Mouse (Mus musculus): Measurements from ENCODE around the gene Tas2r126. TPM values are rescaled to one million over a fixed set of nuclear protein-coding genes. Genes with fewer than 3 reads are reported as not detected.

Tas2r126 gene
- total and polyA plus RNA-seq, 3 experiments: not detected

DNA sequence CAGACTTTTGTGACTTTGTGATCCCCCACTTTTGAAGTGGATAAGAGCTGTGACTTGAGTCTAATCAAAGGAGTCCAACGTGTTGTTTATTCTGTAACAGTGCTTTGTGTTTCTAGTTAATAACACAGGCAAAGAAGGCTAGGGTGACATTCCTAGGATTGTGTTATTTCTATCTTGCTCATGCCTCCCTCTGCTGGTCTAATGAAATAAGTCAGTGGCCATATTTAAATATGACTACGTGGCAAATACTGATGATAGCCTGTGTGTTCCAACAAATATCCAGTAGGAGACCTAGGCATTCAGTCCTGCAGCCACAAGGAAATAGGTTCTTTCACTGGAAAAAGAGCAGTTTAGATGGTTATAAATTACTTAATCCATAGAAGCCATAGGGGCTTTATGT lies 781 bp upstream of the Tas2r126 start:
- Histone ChIP-seq H3K27ac (ENCODE audit: control insufficient read depth, low read depth, low read length) (no peak overlapping the region), H3K27me3 (ENCODE audit: control insufficient read depth in 1 of 2, insufficient read depth in 2 of 2, low read length in 2 of 2) (no peaks in the 10 kb centered on the region), H3K4me1 (ENCODE audit: control insufficient read depth in 1 of 2, insufficient read depth in 2 of 2, low read length in 2 of 2) (no peaks in the 10 kb centered on the region), H3K9ac (ENCODE audit: control insufficient read depth, low read depth, low read length, poor library complexity, severe bottlenecking) (no peak overlapping the region), H3K4me3 (ENCODE audit: control insufficient read depth in 1 of 2, insufficient read depth in 1 of 2, low read depth in 2 of 2, low read length in 2 of 2) (no peak overlapping the region), H3K79me2 (ENCODE audit: control insufficient read depth, insufficient read depth, low read length, poor library complexity) (no peaks in the 10 kb centered on the region), H3K36me3 (ENCODE audit: control insufficient read depth in 1 of 2, insufficient read depth in 2 of 2, low read length in 2 of 2) (no peaks in the 10 kb centered on the region), H3K9me3 (replicated peaks; ENCODE audit: insufficient read depth, low read length) (no peaks in the 10 kb centered on the region)
- DNase-seq (ENCODE audit: low read depth, low spot score): peak; percentile 2
- TF ChIP-seq TCF12 (IDR thresholded peaks at IDR 0.05; ENCODE audit: low read depth, low read length): no peak
- TF ChIP-seq CTCF (IDR thresholded peaks at IDR 0.05 in 2 of 3, conservative IDR thresholded peaks at IDR 0.05 in 1 of 3; ENCODE audit: control insufficient read depth in 1 of 3, insufficient read depth in 1 of 3, low read depth in 2 of 3, low read length in 3 of 3, poor library complexity in 1 of 3, severe bottlenecking in 1 of 3): peak in 1 of 3 experiments; percentile 9; a peak in 1 of 6 replicates
- no peak for TF ChIP-seq RCOR1 (IDR thresholded peaks at IDR 0.05; ENCODE audit: low read depth, low read length)
- TF ChIP-seq NELFE (IDR thresholded peaks at IDR 0.05; ENCODE audit: low read depth, low read length): no peak
- TF ChIP-seq SMC3 (IDR thresholded peaks at IDR 0.05; ENCODE audit: low read depth, low read length): peak; percentile 19; the same call in 1 of the 2 replicates
- TF ChIP-seq RAD21 (IDR thresholded peaks at IDR 0.05; ENCODE audit: low read depth, low read length): peak; percentile 12; the same call in 1 of the 2 replicates

DNA sequence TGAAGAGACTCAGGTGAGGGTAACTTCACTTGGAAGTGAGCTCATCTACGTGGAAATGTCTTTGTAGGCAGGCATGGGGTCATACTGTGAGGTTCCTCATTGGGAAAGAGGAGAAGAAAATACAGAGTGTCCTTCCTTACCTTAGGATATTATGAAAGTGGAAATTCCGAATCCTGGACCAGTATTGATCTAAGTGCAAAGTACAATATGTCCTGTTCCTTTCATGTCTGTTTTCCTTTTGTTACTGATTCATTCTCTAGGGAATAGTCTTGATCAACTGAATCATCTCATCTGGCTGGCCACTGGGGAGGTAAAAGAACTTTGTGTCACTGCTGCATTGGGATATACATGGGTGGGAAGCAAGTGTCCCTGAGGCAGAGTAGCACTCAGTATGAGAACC lies 1.2 kb downstream of the Tas2r126 start:
- no peaks in the 10 kb centered on the region for H3K79me2 ChIP-seq (ENCODE audit: control insufficient read depth, insufficient read depth, low read length, poor library complexity)
- no peaks in the 10 kb centered on the region for H3K4me1 ChIP-seq (ENCODE audit: control insufficient read depth in 1 of 2, insufficient read depth in 2 of 2, low read length in 2 of 2)
- TF ChIP-seq MYC (IDR thresholded peaks at IDR 0.05; ENCODE audit: low read depth, low read length) (no peak), MEF2A (IDR thresholded peaks at IDR 0.05; ENCODE audit: extremely low read depth, insufficient replicate concordance, low read depth, low read length, poor library complexity, severe bottlenecking) (no peak), SIN3A (IDR thresholded peaks at IDR 0.05; ENCODE audit: low read length) (no peak), RCOR1 (IDR thresholded peaks at IDR 0.05; ENCODE audit: low read depth, low read length) (no peak), BHLHE40 (IDR thresholded peaks at IDR 0.05; ENCODE audit: borderline replicate concordance, low read depth, low read length) (no peak), CHD2 (IDR thresholded peaks at IDR 0.05; ENCODE audit: low read length) (no peak), MAZ (IDR thresholded peaks at IDR 0.05; ENCODE audit: low read depth, low read length) (no peak), TAL1 (IDR thresholded peaks at IDR 0.05; ENCODE audit: low read length) (no peak), SMC3 (IDR thresholded peaks at IDR 0.05; ENCODE audit: low read depth, low read length) (no peak), MAFK (IDR thresholded peaks at IDR 0.05; ENCODE audit: borderline replicate concordance, low read depth, low read length) (no peak), USF2 (IDR thresholded peaks at IDR 0.05; ENCODE audit: borderline replicate concordance in 1 of 2, insufficient read depth in 1 of 2, low read depth in 1 of 2, low read length in 2 of 2) (no peak), MAX (IDR thresholded peaks at IDR 0.05; ENCODE audit: low read length) (no peak), POLR2AphosphoS2 (IDR thresholded peaks at IDR 0.05; ENCODE audit: low read length) (no peak), ELF1 (IDR thresholded peaks at IDR 0.05; ENCODE audit: low read depth, low read length) (no peak), CHD1 (IDR thresholded peaks at IDR 0.05; ENCODE audit: low read depth, low read length) (no peak), ZC3H11A (IDR thresholded peaks at IDR 0.05; ENCODE audit: low read depth, low read length) (no peak)
- no peak for DNase-seq (ENCODE audit: low read depth, low spot score)
- H3K27me3 ChIP-seq (ENCODE audit: control insufficient read depth in 1 of 2, insufficient read depth in 2 of 2, low read length in 2 of 2): no peaks in the 10 kb centered on the region
- H3K9ac ChIP-seq (ENCODE audit: control insufficient read depth, low read depth, low read length, poor library complexity, severe bottlenecking): no peak overlapping the region
- no peak overlapping the region for H3K4me3 ChIP-seq (ENCODE audit: control insufficient read depth in 1 of 2, insufficient read depth in 1 of 2, low read depth in 2 of 2, low read length in 2 of 2)
- no peaks in the 10 kb centered on the region for H3K9me3 ChIP-seq (replicated peaks; ENCODE audit: insufficient read depth, low read length)
- no peak overlapping the region for H3K27ac ChIP-seq (ENCODE audit: control insufficient read depth, low read depth, low read length)
- H3K36me3 ChIP-seq (ENCODE audit: control insufficient read depth in 1 of 2, insufficient read depth in 2 of 2, low read length in 2 of 2): no peaks in the 10 kb centered on the region

Measured in MEL (cell line).